Mouse (Mus musculus): Measurements from ENCODE around the gene Wdr43. TPM values are rescaled to one million over a fixed set of nuclear protein-coding genes. Genes with fewer than 3 reads are reported as not detected.

The Wdr43 gene
- 137 TPM for total RNA-seq (2023)

DNA sequence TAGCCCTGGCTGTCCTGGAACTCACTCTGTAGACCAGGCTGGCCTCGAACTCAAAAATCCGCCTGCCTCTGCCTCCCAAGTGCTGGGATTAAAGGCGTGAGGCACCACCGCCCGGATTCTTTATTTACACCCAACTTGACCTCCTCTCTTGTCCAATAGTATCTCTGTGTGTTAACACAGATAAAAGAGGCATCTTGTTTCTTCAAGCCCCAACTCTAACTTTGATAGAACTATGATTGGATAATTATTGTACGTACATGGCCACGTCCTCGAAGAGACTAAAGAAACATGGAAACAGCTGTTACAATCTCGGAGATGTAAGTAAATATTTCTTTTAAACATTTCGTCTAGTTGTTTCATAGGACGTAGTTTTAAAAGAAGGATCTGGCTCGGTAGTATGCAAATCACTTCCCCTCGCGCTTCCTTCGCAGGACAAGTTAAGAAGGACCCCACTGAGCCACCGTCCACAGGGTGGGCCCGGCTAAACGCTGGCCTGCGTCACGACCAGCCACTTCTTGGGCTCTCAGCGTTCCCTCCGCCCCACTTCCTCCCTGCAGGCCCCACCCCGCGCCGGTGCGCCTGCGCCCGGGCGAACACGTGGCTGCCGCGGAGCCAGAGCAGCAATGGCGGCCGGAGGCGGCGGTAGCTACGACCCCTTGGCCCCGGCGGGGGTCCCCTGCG, at the start of gene Wdr43:
TSS of gene Wdr43 (plus strand) at position 258 of the 681 bp plus-strand sequence.

DNA sequence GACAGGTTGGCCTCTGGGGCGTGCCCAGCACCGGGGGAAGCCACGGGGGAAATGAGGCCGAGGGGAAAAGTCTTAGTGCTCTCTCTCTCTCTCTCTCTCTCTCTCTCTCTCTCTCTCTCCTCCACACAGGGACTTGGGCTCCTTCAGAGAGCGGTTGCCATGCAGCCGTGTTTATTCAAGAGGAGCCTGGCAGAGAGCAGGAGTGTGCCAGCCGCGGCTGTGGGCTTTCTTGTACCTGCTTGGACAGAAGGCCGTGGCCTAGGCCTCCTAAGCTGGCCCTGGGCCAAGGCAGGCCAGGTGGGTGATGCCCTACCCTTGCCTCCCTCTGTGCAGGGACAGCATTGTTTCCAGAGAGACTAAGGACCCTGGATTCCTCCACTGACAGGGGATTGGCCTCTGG, 57.4 kb downstream of the Wdr43 start, which contains the start of gene Togaram2:
TSS of gene Togaram2 (plus strand) at position 170 of the 400 bp plus-strand sequence.

Other genes with a start within 250 kb of the Wdr43 start
- 61.9 TPM for gene Gm4707, start 156.0 kb upstream of the Wdr43 start, total RNA-seq (2023)
- 239 TPM for gene Smchd1, start 140.6 kb upstream of the Wdr43 start, total RNA-seq (2023)
- gene Ndc80, start 89.0 kb upstream of the Wdr43 start, total RNA-seq (2023), result 18.7 TPM
- not detected for gene Spdya, start 63.8 kb upstream of the Wdr43 start, total RNA-seq (2023)
- gene Togaram2, start 57.4 kb downstream of the Wdr43 start, total RNA-seq (2023), result not detected
- not detected for gene Pcare, start 137.0 kb downstream of the Wdr43 start, total RNA-seq (2023)
- not detected for gene Clip4, start 152.6 kb downstream of the Wdr43 start, total RNA-seq (2023)